Mouse (Mus musculus) MEL (cell line): ENCODE measurements around the gene Fars2.

Experiments
- CTCF ChIP-seq, 3 experiments: IDR thresholded peaks in 2 of 3; conservative IDR thresholded peaks in 1 of 3; 2 replicates each; pipeline ENCODE4 v1.5.1; 2011 to 2012; ENCODE audit warnings: low read length in 3 of 3, low read depth in 2 of 3, mild to moderate bottlenecking in 2 of 3, improper control_type of control experiment in 1 of 3, inconsistent platforms in 1 of 3, mixed read lengths in 1 of 3, moderate library complexity in 1 of 3; ENCODE audit not compliant: control insufficient read depth in 1 of 3, insufficient read depth in 1 of 3, poor library complexity in 1 of 3, severe bottlenecking in 1 of 3
- GATA1 ChIP-seq: IDR thresholded peaks from 2 replicates; pipeline ENCODE4 v1.6.1; 2011; ENCODE audit warnings: low read depth, low read length, improper control_type of control experiment
- MYC ChIP-seq: IDR thresholded peaks from 2 replicates; pipeline ENCODE4 v1.6.1; 2011; ENCODE audit warnings: low read depth, mild to moderate bottlenecking, low read length, improper control_type of control experiment, moderate library complexity
- RAD21 ChIP-seq: IDR thresholded peaks from 2 replicates; pipeline ENCODE4 v1.6.1; 2011; ENCODE audit warnings: mild to moderate bottlenecking, low read depth, low read length, improper control_type of control experiment
- TAL1 ChIP-seq: IDR thresholded peaks from 2 replicates; pipeline ENCODE4 v1.6.1; 2012; ENCODE audit warnings: mild to moderate bottlenecking, inconsistent platforms, low read length, moderate library complexity, mixed read lengths
- USF1 ChIP-seq: IDR thresholded peaks from 2 replicates; pipeline ENCODE4 v1.6.1; 2014; ENCODE audit warnings: low read depth, mild to moderate bottlenecking, inconsistent platforms, low read length, improper control_type of control experiment, moderate library complexity
- ZMIZ1 ChIP-seq: IDR thresholded peaks from 2 replicates; pipeline ENCODE4 v1.6.1; 2012; ENCODE audit warnings: low read depth, mild to moderate bottlenecking, inconsistent platforms, low read length, improper control_type of control experiment, moderate library complexity

DNA sequence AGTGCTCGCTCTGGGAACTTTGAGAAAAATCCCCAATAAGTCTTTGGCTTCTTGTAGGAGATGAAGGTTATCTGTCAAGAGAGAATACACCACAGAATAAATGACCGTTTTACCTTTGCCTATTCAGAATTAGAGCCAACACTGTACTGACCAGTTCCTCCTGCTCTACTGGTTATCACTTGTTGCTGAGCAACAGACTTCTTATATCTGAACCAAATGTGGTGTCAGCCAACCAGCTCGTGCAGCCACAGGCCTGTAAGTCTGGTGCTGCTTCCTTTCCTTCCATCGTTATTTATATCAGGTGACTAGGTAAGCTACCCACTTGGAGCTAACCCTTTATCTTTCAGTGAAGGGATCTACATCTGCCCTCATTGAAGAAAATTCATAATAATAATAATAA lies 179.4 kb downstream of the Fars2 start:
- TF ChIP-seq CTCF (IDR thresholded peaks at IDR 0.05 in 2 of 3, conservative IDR thresholded peaks at IDR 0.05 in 1 of 3; ENCODE audit: control insufficient read depth in 1 of 3, insufficient read depth in 1 of 3, low read depth in 2 of 3, low read length in 3 of 3, poor library complexity in 1 of 3, severe bottlenecking in 1 of 3) (no peak), ZMIZ1 (no peak), MYC (no peak), TAL1 (no peak), GATA1 (no peak), USF1 (no peak), RAD21 (no peak)
